Mouse (Mus musculus): ENCODE measurements around the gene Gjc1. TPM values are rescaled to one million over a fixed set of nuclear protein-coding genes. Genes with fewer than 3 reads are reported as not detected.

The Gjc1 gene
- polyA plus RNA-seq, 1 experiment: 0.96 TPM

- Histone ChIP-seq H3K4me1 (ENCODE audit: control insufficient read depth, insufficient read depth, insufficient read length) (peaks cover 3% of the 10 kb centered on the region), H3K27me3 (ENCODE audit: control insufficient read depth, insufficient read depth, low read length) (peaks cover 20% of the 10 kb centered on the region), H3K36me3 (ENCODE audit: control insufficient read depth, insufficient read depth, low read length) (no peaks in the 10 kb centered on the region), H3K27ac (ENCODE audit: insufficient read depth, low read length) (no peak overlapping the region), H3K4me3 (ENCODE audit: extremely low read depth, insufficient read depth, insufficient read length) (peak overlapping the region; percentile 42)
- no peak for DNase-seq (ENCODE audit: low read depth in 1 of 2, low spot score in 2 of 2)
- TF ChIP-seq CTCF (IDR thresholded peaks at IDR 0.05; ENCODE audit: extremely low read depth, insufficient read depth, insufficient read length, insufficient replicate concordance): no peak
- no peak for TF ChIP-seq POLR2A (IDR thresholded peaks at IDR 0.05; ENCODE audit: low read depth, low read length)
- WGBS: 2% methylated on average over 78 of the region's 92 CpGs
Measured at GRCm38 (mm10) chr11:102818121-102819020, 1.1 kb downstream of the Gjc1 start.

- no peak for TF ChIP-seq POLR2A (IDR thresholded peaks at IDR 0.05; ENCODE audit: low read depth, low read length)
- no peak for TF ChIP-seq CTCF (IDR thresholded peaks at IDR 0.05; ENCODE audit: extremely low read depth, insufficient read depth, insufficient read length, insufficient replicate concordance)
- no peak overlapping the region for H3K4me3 ChIP-seq (ENCODE audit: extremely low read depth, insufficient read depth, insufficient read length)
- peaks cover 16% of the 10 kb centered on the region for H3K27me3 ChIP-seq (ENCODE audit: control insufficient read depth, insufficient read depth, low read length)
- no peak overlapping the region for H3K27ac ChIP-seq (ENCODE audit: insufficient read depth, low read length)
- no peak for DNase-seq (ENCODE audit: low read depth in 1 of 2, low spot score in 2 of 2)
- no peaks in the 10 kb centered on the region for H3K36me3 ChIP-seq (ENCODE audit: control insufficient read depth, insufficient read depth, low read length)
- peaks cover 3% of the 10 kb centered on the region for H3K4me1 ChIP-seq (ENCODE audit: control insufficient read depth, insufficient read depth, insufficient read length)
Measured at GRCm38 (mm10) chr11:102814881-102815280, 4.6 kb downstream of the Gjc1 start.

GRCm38 (mm10) chr11:102810721-102811485, 8.6 kb downstream of the Gjc1 start:
- DNase-seq (ENCODE audit: low read depth in 1 of 2, low spot score in 2 of 2): no peak
- TF ChIP-seq POLR2A (IDR thresholded peaks at IDR 0.05; ENCODE audit: low read depth, low read length): no peak
- no peak for TF ChIP-seq CTCF (IDR thresholded peaks at IDR 0.05; ENCODE audit: extremely low read depth, insufficient read depth, insufficient read length, insufficient replicate concordance)
- Histone ChIP-seq H3K27ac (ENCODE audit: insufficient read depth, low read length) (no peak overlapping the region), H3K4me3 (ENCODE audit: extremely low read depth, insufficient read depth, insufficient read length) (no peak overlapping the region), H3K27me3 (ENCODE audit: control insufficient read depth, insufficient read depth, low read length) (no peaks in the 10 kb centered on the region; the same call in 1 of the 2 replicates), H3K36me3 (ENCODE audit: control insufficient read depth, insufficient read depth, low read length) (no peaks in the 10 kb centered on the region), H3K4me1 (ENCODE audit: control insufficient read depth, insufficient read depth, insufficient read length) (no peaks in the 10 kb centered on the region; the same call in 1 of the 2 replicates)
- 66% methylated on average over 4 of the region's 4 CpGs for WGBS

- H3K4me1 ChIP-seq (ENCODE audit: control insufficient read depth, insufficient read depth, insufficient read length): no peaks in the 10 kb centered on the region; the same call in 1 of the 2 replicates
- H3K36me3 ChIP-seq (ENCODE audit: control insufficient read depth, insufficient read depth, low read length): no peaks in the 10 kb centered on the region
- TF ChIP-seq POLR2A (IDR thresholded peaks at IDR 0.05; ENCODE audit: low read depth, low read length) (no peak), CTCF (IDR thresholded peaks at IDR 0.05; ENCODE audit: extremely low read depth, insufficient read depth, insufficient read length, insufficient replicate concordance) (no peak)
- H3K27me3 ChIP-seq (ENCODE audit: control insufficient read depth, insufficient read depth, low read length): no peaks in the 10 kb centered on the region
- no peak overlapping the region for H3K27ac ChIP-seq (ENCODE audit: insufficient read depth, low read length)
- H3K4me3 ChIP-seq (ENCODE audit: extremely low read depth, insufficient read depth, insufficient read length): no peak overlapping the region
- no peak for DNase-seq (ENCODE audit: low read depth in 1 of 2, low spot score in 2 of 2)
- WGBS: 8% methylated on average over 5 of the region's 5 CpGs
Measured at GRCm38 (mm10) chr11:102808246-102808645, 11.3 kb downstream of the Gjc1 start.

GRCm38 (mm10) chr11:102803453-102803852, 16.0 kb downstream of the Gjc1 start:
- Histone ChIP-seq H3K27me3 (ENCODE audit: control insufficient read depth, insufficient read depth, low read length) (no peaks in the 10 kb centered on the region), H3K4me3 (ENCODE audit: extremely low read depth, insufficient read depth, insufficient read length) (no peak overlapping the region), H3K36me3 (ENCODE audit: control insufficient read depth, insufficient read depth, low read length) (no peaks in the 10 kb centered on the region), H3K4me1 (ENCODE audit: control insufficient read depth, insufficient read depth, insufficient read length) (no peaks in the 10 kb centered on the region; the same call in 1 of the 2 replicates), H3K27ac (ENCODE audit: insufficient read depth, low read length) (no peak overlapping the region)
- TF ChIP-seq CTCF (IDR thresholded peaks at IDR 0.05; ENCODE audit: extremely low read depth, insufficient read depth, insufficient read length, insufficient replicate concordance): no peak
- TF ChIP-seq POLR2A (IDR thresholded peaks at IDR 0.05; ENCODE audit: low read depth, low read length): no peak
- 75% methylated on average over 5 of the region's 5 CpGs for WGBS
- no peak for DNase-seq (ENCODE audit: low read depth in 1 of 2, low spot score in 2 of 2)

GRCm38 (mm10) chr11:102794157-102794556, 25.3 kb downstream of the Gjc1 start:
- no peaks in the 10 kb centered on the region for H3K4me1 ChIP-seq (ENCODE audit: control insufficient read depth, insufficient read depth, insufficient read length)
- TF ChIP-seq CTCF (IDR thresholded peaks at IDR 0.05; ENCODE audit: extremely low read depth, insufficient read depth, insufficient read length, insufficient replicate concordance) (no peak), POLR2A (IDR thresholded peaks at IDR 0.05; ENCODE audit: low read depth, low read length) (no peak)
- 77% methylated on average over 8 of the region's 8 CpGs for WGBS
- H3K36me3 ChIP-seq (ENCODE audit: control insufficient read depth, insufficient read depth, low read length): no peaks in the 10 kb centered on the region
- no peak overlapping the region for H3K4me3 ChIP-seq (ENCODE audit: extremely low read depth, insufficient read depth, insufficient read length)
- H3K27ac ChIP-seq (ENCODE audit: insufficient read depth, low read length): no peak overlapping the region
- no peak for DNase-seq (ENCODE audit: low read depth in 1 of 2, low spot score in 2 of 2)
- no peaks in the 10 kb centered on the region for H3K27me3 ChIP-seq (ENCODE audit: control insufficient read depth, insufficient read depth, low read length)
